Mouse (Mus musculus) E14TG2a.4 (cell line): ENCODE measurements around the gene Ppp1r10.

Source experiments
- CTCF ChIP-seq: conservative IDR thresholded peaks from 2 replicates; pipeline ENCODE4 v1.5.1; 2014; ENCODE audit warnings: low read length
- NANOG ChIP-seq: IDR thresholded peaks from 2 replicates; pipeline ENCODE4 v1.6.1; 2014; ENCODE audit warnings: borderline replicate concordance, low read length, mixed read lengths
- POU5F1 ChIP-seq: IDR thresholded peaks from 2 replicates; pipeline ENCODE4 v1.6.1; 2014; ENCODE audit warnings: low read length, borderline replicate concordance

GRCm38 (mm10) chr17:35887725-35888124, 28.5 kb upstream of the Ppp1r10 start:
- TF ChIP-seq CTCF = no peak
- TF ChIP-seq POU5F1 = no peak
- no peak for TF ChIP-seq NANOG
